Mouse (Mus musculus): ENCODE data around the gene Rab34. TPM values are rescaled to one million over a fixed set of nuclear protein-coding genes. Genes with fewer than 3 reads are reported as not detected.
"Not testable (repeated sequence)": the region's sequence is repeated elsewhere in the genome, so short reads cannot be mapped to it uniquely, and the experiment has no call there.

Rab34 gene
- polyA plus RNA-seq, 1 experiment: 67.6 TPM

DNA sequence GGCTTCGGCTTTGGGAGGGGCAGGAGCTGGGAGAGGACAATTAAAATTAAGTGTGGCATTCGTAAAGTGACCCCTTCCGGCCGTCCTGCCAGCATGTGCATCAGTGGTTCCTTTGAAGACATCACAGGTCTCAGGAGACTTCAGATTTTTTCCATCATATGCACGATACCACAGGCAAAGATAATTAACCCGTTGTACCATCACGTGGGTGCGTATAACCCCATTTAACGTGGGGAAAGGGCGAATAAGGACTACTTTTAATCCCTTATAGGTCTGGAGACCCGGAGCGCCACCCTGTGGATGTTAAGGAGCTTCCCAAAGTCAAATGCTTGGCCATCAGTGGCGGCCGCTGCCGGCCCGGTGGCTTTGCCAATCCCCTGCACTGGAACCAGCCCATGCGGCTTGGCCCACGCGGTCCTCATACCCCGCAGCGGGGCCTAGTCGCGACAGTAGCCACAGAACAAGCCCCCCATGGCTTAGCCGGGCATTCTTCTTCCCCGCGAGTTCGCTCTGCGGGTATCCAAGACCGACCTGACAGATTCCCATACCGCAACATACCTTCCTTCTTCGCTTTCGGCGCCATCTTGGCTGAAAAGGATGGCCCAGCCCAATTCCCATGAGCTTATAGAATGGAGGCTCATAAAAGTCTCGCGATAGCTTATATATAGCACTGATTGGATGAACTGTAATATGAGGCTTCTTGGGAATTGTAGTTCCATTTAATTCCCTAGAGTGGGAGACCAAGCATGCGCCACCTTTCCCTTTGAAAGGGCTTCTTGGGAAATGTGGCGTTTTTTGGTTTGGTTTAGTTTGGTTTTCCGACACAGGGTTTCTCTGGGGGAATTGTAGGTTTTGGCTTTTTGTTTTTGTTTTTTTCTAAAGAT, 5.0 kb upstream of the Rab34 start, which contains the start of gene Rpl23a:
TSS of gene Rpl23a (minus strand) at position 624 of the 884 bp plus-strand sequence.
- TF ChIP-seq POLR2A (IDR thresholded peaks at IDR 0.05; ENCODE audit: borderline replicate concordance, extremely low read depth, insufficient read depth, insufficient read length, poor library complexity, severe bottlenecking) (peak; percentile 69; the same call in 1 of the 2 replicates), CTCF (IDR thresholded peaks at IDR 0.05; ENCODE audit: borderline replicate concordance, extremely low read depth, insufficient read depth, insufficient read length) (peak; percentile 36; the same call in 1 of the 2 replicates)
- peak; percentile 98 for DNase-seq (ENCODE audit: low read depth)

DNA sequence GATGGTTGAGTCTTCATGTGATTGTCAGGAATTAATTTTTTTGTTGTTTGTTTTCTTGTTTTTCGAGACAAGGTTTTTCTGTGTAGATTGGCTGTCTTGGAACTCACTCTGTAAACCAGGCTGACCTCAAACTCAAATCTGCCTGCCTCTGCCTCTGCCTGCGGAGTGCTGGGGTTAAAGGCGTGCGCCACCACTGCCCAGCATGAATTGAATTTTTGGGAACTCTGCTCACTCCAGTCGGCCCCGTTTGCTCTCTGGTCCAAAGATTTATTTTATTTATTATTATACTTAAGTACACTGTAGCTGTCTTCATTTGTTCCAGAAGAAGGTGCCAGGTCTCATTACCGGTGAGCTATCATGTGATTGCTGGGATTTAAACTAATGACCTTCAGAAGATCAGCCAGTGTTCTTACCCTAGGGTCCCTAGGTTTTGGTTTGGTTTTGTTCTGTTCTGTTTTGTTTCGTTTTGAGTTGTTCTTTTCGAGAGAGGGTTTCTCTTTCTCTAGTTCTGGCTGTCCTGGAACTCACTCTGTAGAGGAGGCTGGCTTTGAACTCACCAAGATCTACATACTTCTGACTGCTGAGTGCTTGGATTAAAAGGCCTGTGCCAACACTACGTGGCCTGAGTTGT, 4.2 kb upstream of the Rab34 start:
- no peak for DNase-seq (ENCODE audit: low read depth)
- TF ChIP-seq CTCF (IDR thresholded peaks at IDR 0.05; ENCODE audit: borderline replicate concordance, extremely low read depth, insufficient read depth, insufficient read length) (no peak), POLR2A (IDR thresholded peaks at IDR 0.05; ENCODE audit: borderline replicate concordance, extremely low read depth, insufficient read depth, insufficient read length, poor library complexity, severe bottlenecking) (no peak)

- not testable (repeated sequence) for DNase-seq (ENCODE audit: low read depth)
Measured at GRCm38 (mm10) chr11:78184702-78185101, 3.5 kb upstream of the Rab34 start.

GRCm38 (mm10) chr11:78189234-78190040, 1.2 kb downstream of the Rab34 start:
- DNase-seq (ENCODE audit: low read depth): peak; percentile 95
- peak; percentile 77 for TF ChIP-seq POLR2A (IDR thresholded peaks at IDR 0.05; ENCODE audit: borderline replicate concordance, extremely low read depth, insufficient read depth, insufficient read length, poor library complexity, severe bottlenecking)
- no peak for TF ChIP-seq CTCF (IDR thresholded peaks at IDR 0.05; ENCODE audit: borderline replicate concordance, extremely low read depth, insufficient read depth, insufficient read length)

DNA sequence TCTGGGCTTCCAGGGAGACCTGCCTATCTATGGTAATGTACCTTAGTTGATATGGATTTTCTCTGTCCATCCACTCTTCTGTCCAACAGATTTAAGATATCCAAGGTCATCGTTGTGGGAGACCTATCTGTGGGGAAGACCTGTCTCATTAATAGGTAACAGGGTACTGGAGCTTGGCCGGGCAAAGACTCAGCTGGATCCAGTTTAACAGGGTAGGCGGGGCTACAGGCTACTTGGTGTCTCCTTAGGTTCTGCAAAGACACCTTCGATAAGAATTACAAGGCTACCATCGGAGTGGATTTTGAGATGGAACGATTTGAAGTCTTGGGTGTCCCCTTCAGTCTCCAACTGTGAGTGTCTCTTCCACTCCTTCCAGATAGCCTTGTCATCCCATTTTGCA, 1.8 kb downstream of the Rab34 start:
- no peak for TF ChIP-seq CTCF (IDR thresholded peaks at IDR 0.05; ENCODE audit: borderline replicate concordance, extremely low read depth, insufficient read depth, insufficient read length)
- TF ChIP-seq POLR2A (IDR thresholded peaks at IDR 0.05; ENCODE audit: borderline replicate concordance, extremely low read depth, insufficient read depth, insufficient read length, poor library complexity, severe bottlenecking): no peak
- DNase-seq (ENCODE audit: low read depth): no peak

GRCm38 (mm10) chr11:78193113-78193512, 4.9 kb downstream of the Rab34 start, which contains the start of gene Proca1:
Gene Proca1 (plus strand): TSS chr11:78193392.
- TF ChIP-seq POLR2A (IDR thresholded peaks at IDR 0.05; ENCODE audit: borderline replicate concordance, extremely low read depth, insufficient read depth, insufficient read length, poor library complexity, severe bottlenecking) (no peak), CTCF (IDR thresholded peaks at IDR 0.05; ENCODE audit: borderline replicate concordance, extremely low read depth, insufficient read depth, insufficient read length) (no peak)

GRCm38 (mm10) chr11:78194411-78195100, 6.3 kb downstream of the Rab34 start:
- peak; percentile 55 for DNase-seq (ENCODE audit: low read depth)
- TF ChIP-seq CTCF (IDR thresholded peaks at IDR 0.05; ENCODE audit: borderline replicate concordance, extremely low read depth, insufficient read depth, insufficient read length) (no peak), POLR2A (IDR thresholded peaks at IDR 0.05; ENCODE audit: borderline replicate concordance, extremely low read depth, insufficient read depth, insufficient read length, poor library complexity, severe bottlenecking) (no peak)

More at GRCm38 (mm10) chr11:78193113-78193512, 4.9 kb downstream of the Rab34 start, which contains the start of gene Proca1:
- DNase-seq (ENCODE audit: low read depth): no peak

GRCm38 (mm10) chr11:78195101-78195863, 7.1 kb downstream of the Rab34 start:
- TF ChIP-seq CTCF (IDR thresholded peaks at IDR 0.05; ENCODE audit: borderline replicate concordance, extremely low read depth, insufficient read depth, insufficient read length): no peak
- no peak for TF ChIP-seq POLR2A (IDR thresholded peaks at IDR 0.05; ENCODE audit: borderline replicate concordance, extremely low read depth, insufficient read depth, insufficient read length, poor library complexity, severe bottlenecking)
- DNase-seq (ENCODE audit: low read depth): no peak

GRCm38 (mm10) chr11:78202372-78202771, 14.1 kb downstream of the Rab34 start:
- no peak for DNase-seq (ENCODE audit: low read depth)
- TF ChIP-seq POLR2A (IDR thresholded peaks at IDR 0.05; ENCODE audit: borderline replicate concordance, extremely low read depth, insufficient read depth, insufficient read length, poor library complexity, severe bottlenecking): no peak
- no peak for TF ChIP-seq CTCF (IDR thresholded peaks at IDR 0.05; ENCODE audit: borderline replicate concordance, extremely low read depth, insufficient read depth, insufficient read length)

DNA sequence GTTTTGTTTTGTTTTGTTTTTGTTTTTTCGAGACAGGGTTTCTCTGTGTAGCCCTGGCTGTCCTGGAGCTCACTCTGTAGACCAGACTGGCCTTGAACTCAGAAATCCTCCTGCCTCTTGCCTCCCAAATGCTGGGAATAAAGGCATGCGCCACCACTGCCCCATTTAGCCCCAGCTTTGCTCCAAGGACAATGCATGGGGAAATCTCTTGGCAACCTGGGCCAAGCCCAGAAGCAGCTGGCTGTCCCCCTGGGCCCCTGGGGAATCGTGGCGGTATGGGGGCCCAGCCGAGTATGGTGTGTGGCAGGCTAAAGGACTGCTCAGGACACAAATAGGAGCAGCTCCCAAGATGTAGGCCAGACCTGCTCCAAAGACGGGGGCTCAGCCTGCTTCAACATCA, 16.1 kb downstream of the Rab34 start:
- no peak for TF ChIP-seq POLR2A (IDR thresholded peaks at IDR 0.05; ENCODE audit: borderline replicate concordance, extremely low read depth, insufficient read depth, insufficient read length, poor library complexity, severe bottlenecking)
- TF ChIP-seq CTCF (IDR thresholded peaks at IDR 0.05; ENCODE audit: borderline replicate concordance, extremely low read depth, insufficient read depth, insufficient read length): no peak
- no peak for DNase-seq (ENCODE audit: low read depth)
